Mouse (Mus musculus) yolk sac, embryonic 10.5 days (tissue): ENCODE measurements around the gene Rapgef5.

Experiments used
- DNase-seq: peaks from one replicate; pipeline ENCODE4 v3.0.0-alpha.2; 2017; ENCODE audit warnings: low spot score

Rapgef5 gene

GRCm38 (mm10) chr12:117720794-117721747 lies 204.8 kb downstream of the Rapgef5 start:
- no peak for DNase-seq

GRCm38 (mm10) chr12:117721748-117722150 lies 205.5 kb downstream of the Rapgef5 start:
- no peak for DNase-seq

- no peak for DNase-seq
Measured at GRCm38 (mm10) chr12:117725011-117725410, 208.7 kb downstream of the Rapgef5 start.

GRCm38 (mm10) chr12:117727481-117728177 lies 211.3 kb downstream of the Rapgef5 start:
- no peak for DNase-seq

- no peak for DNase-seq
Measured at GRCm38 (mm10) chr12:117728178-117728611, 211.9 kb downstream of the Rapgef5 start.

- no peak for DNase-seq
Measured at GRCm38 (mm10) chr12:117733611-117734010, 217.3 kb downstream of the Rapgef5 start.

GRCm38 (mm10) chr12:117736130-117736529 lies 219.9 kb downstream of the Rapgef5 start:
- DNase-seq, result no peak

GRCm38 (mm10) chr12:117736928-117737327 lies 220.6 kb downstream of the Rapgef5 start:
- DNase-seq, result no peak

- DNase-seq, result no peak
Measured at GRCm38 (mm10) chr12:117737332-117738031, 221.2 kb downstream of the Rapgef5 start.

- DNase-seq, result no peak
Measured at GRCm38 (mm10) chr12:117742487-117742886, 226.2 kb downstream of the Rapgef5 start.

GRCm38 (mm10) chr12:117744580-117745483 lies 228.6 kb downstream of the Rapgef5 start:
- no peak for DNase-seq

- DNase-seq, result no peak
Measured at GRCm38 (mm10) chr12:117746611-117747010, 230.3 kb downstream of the Rapgef5 start.

GRCm38 (mm10) chr12:117751045-117751444 lies 234.8 kb downstream of the Rapgef5 start:
- DNase-seq, result no peak

GRCm38 (mm10) chr12:117751520-117752383 lies 235.5 kb downstream of the Rapgef5 start:
- no peak for DNase-seq

GRCm38 (mm10) chr12:117756010-117756409 lies 239.7 kb downstream of the Rapgef5 start:
- DNase-seq, result no peak

GRCm38 (mm10) chr12:117760373-117760772 lies 244.1 kb downstream of the Rapgef5 start:
- no peak for DNase-seq

- no peak for DNase-seq
Measured at GRCm38 (mm10) chr12:117760846-117761245, 244.6 kb downstream of the Rapgef5 start.

- DNase-seq, result no peak
Measured at GRCm38 (mm10) chr12:117761698-117762097, 245.4 kb downstream of the Rapgef5 start.

- DNase-seq, result no peak
Measured at GRCm38 (mm10) chr12:117763247-117763646, 247.0 kb downstream of the Rapgef5 start.

GRCm38 (mm10) chr12:117764839-117765238 lies 248.6 kb downstream of the Rapgef5 start:
- DNase-seq, result peak; percentile 62
